Mouse (Mus musculus): ENCODE measurements around the gene Gng2. TPM values are rescaled to one million over a fixed set of nuclear protein-coding genes. Genes with fewer than 3 reads are reported as not detected.

The Gng2 gene
- total RNA-seq (2023): 10 to 100 TPM; 44.5 to 51.9 TPM

DNA sequence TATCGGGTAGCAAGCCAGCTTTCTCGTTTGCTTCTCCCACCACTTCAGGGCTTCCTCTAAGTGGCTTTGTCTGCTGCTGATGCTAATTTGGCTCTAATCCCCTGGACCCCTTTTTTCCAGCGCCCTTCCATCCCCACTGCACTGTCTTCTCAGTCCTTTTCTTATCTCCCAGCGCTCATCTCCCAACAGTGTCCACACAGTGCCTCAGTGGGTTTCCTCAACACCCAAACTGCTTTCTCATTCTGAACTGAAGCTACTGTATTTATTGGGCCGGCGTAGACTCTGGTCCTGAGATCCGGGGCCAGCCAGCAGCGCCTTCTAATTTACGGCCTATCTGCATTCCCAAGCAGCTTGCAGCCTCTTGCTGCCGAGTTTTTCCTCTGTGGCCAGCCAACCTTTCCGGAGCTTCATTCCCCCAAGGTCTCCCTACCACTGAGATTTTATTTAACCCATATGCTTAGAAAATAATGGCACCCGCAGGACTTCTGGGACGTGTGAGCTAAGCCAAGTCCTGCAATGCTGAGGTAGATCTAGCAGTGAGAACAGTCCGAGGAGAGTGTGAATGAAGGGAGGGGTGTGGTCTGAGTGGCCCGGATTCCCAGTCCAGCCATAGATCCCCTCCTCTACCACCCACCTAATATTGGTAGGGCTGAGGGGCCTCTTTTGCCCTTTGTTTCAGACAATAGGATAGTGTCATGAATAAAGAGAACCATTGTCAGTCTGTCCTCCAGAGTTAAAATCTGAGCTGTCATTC lies at the start of gene Gng2:
Gene Gng2 (minus strand): TSS at position 357 of the 754 bp plus-strand sequence.

DNA sequence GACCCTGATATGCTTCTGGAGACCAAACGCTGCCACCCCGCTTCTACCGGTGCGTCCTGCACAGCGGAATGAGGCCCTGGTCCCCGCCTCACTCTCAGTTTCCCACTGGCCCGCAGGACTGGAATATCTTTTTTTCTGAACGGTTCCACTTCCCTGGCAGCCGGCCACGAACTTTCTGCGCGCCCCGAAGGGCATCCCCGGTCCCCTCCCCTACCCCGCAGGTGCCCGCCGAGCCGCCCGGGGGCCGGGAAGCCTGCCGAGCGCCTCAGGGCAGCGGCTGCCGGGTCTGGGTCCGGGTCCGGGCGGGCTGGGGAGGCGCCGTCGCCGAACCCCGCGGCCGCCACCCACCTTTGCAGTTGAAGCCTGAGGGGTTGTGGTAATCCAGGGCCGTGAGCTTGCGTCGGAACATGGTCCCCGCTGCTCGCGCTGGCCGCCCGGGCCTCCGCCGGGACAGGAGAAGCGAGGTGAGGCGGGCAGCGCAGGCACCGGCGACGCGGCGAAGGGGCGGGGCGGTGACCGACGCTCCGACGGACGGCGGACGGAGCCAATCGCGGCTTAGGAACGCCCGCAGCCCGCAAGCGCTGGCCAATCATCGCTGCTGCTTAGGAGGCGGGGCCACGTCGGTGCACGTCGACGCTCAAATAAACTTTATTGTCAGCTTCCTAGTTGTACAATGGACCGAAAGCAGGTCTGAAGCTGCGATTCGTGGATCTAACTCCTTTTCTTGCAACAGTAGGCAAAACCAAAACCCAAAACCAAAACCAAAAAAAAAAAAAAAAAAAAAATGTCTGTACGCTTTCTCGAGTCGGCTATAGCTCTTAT lies 153.9 kb downstream of the Gng2 start, which contains the start of gene Rtraf:
Gene Rtraf (minus strand): TSS at position 504 of the 822 bp plus-strand sequence.

Other genes with a start within 250 kb of the Gng2 start
- 1 to 10 TPM in 1 of 2 experiments, under 1 TPM in 1; 0.47 to 1.5 TPM for gene Nid2, start 226.4 kb downstream of the Gng2 start, total RNA-seq (2023)
- gene Rtraf, start 153.8 kb downstream of the Gng2 start, total RNA-seq (2023): 10 to 100 TPM; 56.8 to 59.9 TPM
- 1 to 10 TPM; 7.3 to 9.3 TPM for gene Saysd1, start 160.9 kb upstream of the Gng2 start, total RNA-seq (2023)
- 1 to 10 TPM; 2.1 to 2.4 TPM for gene Kcnk5, start 204.2 kb upstream of the Gng2 start, total RNA-seq (2023)

All from T-cell, adult 66 days (primary cell).